Mouse (Mus musculus): ENCODE data around the gene Mcidas.

Gene Mcidas

DNA sequence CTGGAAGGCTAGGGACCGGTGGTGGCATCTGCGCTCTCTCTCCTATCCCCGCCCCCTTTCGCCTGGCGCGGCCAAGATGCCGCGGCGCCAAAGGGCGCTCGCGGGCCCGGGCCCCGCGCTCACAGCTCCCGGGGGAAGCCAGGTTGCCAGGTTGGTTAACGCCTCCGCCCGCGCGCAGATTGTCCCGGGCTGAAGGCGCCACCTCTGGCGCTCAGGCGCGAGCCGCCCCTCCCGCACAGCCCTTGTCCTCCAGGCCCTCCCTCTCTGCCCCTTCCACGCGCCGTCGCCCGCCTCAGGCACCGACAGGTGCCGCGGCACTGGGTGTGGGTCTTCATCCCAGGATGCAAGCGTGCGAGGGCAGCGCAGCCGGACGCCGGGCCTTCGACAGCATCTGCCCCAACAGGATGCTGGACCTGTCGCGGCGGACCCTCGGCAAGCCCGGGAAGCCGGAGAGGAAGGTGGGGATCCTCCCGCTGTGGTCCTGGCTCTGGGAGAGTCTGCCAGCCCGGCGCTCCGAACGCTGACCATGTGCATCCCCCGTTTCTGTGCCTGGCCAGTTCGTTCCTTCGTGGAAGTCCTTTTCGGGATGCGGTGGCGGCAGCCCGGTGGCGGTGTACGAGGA is at the start of gene Mcidas:
Gene Mcidas, plus strand, starts transcription at position 315 of the 622 bp plus-strand sequence.
- DNase-seq (ENCODE audit: low read depth, low spot score), result no peak

DNA sequence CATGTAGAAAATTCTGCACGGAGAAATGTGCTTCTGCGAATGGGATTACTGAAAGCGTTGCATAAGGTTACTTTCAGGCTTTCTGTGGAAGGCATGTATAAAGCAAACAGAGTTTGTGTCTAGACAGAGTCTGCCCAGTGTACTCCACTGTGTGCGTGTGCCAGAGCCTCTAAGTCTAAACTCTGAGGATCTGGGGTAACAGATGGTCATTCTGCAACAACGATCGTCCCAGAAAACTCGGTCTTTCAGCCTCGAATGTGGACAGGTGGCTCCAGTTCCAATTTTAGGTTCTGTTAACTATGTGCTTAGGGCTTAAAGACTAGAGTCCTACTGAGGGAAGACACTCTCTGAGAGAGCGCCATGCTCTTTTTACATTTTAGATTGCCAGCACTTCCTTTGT is 48.3 kb upstream of the Mcidas start:
- DNase-seq (ENCODE audit: low read depth, low spot score), result no peak

DNA sequence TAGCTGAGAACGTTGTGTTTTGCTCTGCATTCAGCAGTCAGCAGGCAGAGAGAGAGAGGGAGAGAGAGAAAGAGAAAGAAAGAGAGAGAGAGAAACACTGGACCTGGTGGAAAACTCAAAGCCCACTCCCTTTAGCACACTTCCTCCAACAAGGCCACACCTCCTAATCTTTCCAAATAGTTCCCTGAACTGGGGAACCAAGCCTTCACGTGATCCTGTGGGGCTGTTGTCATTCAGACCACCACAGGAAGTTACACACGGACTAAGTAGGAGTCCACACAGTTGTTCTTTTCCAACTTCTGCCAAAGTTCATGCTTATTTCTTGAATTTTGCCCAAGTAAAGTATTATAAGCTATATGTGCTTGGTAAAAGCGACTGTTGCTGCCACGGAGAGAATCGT is 47.7 kb upstream of the Mcidas start:
- DNase-seq (ENCODE audit: low read depth, low spot score), result no peak

DNA sequence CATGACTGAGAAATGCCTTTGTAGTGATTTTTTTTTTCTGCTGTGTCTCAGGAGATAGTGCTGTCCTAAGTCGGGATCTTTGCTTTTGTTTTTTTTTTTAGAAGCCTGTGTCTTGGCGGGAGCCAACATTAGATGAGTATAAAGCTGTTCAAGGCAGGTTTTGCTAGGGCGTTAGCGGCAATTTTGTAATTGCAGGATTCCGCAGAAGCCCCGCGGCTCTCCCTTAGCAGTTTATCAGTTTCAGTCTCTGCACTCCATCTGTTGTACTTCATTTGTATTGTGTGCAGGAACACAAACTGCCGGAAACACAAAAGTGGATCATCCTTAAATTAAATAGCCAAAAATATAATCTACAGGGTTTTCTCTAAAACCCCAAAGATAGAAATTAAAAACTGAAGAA is 39.6 kb upstream of the Mcidas start:
- DNase-seq (ENCODE audit: low read depth, low spot score), result no peak

DNA sequence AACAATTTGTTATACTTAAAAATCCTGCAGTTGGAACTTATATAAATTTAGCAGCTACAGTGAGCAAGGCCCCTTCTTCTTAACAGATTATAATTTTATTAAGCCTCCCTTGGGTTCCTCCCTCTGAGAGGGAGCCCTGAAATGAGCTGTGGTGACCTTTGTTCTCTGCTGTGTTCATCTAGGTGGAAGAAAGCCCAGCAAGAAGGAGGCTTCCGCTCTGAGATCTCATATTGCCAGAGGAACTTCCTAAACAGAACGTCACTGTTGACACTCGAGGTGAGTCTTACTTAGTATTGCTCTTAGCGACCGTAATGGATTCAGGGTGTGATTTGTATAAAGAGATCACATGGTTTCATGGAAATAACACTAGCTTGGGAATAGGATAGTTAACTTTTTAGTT is 30.6 kb upstream of the Mcidas start:
- no peak for DNase-seq (ENCODE audit: low read depth, low spot score)

DNA sequence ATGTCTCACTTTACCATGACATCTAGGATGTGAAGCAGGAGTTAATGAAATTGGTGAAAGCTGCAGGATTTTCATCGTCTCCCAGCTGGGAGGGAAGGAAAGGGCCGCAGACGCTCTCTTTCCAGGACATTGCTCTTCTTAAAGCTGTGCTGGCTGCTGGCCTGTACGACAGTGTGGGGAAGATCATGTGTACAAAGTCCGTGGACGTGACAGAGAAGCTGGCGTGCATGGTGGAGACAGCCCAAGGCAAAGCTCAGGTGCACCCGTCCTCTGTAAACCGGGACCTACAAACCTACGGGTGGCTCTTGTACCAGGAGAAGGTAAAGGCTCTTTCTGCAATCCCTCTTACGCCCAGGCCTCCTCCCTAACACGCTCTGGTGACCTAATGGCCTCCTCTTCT is 29.2 kb upstream of the Mcidas start:
- DNase-seq (ENCODE audit: low read depth, low spot score), result no peak

DNA sequence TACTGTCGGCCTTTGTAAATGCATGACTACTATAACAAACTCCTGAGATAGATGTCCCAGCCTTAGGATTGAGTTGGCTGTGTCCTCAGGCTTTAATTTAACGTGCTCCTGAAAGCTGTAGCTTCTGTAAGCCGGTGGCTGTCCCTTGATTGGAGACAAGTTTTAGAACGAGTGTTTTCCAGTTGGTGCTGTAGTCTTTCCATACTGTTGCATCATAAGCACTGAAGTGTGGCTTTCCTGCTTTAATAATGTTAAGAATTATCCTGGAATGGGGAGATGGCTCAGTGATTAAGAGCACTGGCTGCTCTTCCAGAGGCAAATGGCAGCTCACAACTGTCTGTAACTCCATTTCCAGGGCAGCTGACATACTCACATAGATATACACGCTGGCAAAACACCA is 26.4 kb upstream of the Mcidas start:
- no peak for DNase-seq (ENCODE audit: low read depth, low spot score)

DNA sequence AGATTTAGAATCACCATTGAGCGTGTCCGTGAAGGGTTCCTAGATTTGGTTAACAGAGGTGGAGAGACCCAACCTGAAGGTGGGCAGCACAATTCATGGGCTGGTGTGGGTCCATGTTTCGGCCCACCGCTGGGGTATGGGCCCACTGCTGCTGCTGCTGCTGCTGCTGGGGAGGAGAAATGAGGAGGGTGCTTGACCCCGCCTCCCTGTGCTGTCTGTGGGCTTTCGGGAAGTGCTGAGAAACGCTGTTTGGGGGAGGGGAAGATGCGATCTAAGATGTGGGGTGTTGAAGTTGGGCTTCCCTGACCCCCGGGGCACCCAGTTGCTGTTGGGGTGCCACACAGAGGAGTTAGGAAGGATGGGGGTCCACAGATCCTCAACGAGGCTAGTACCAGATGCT is 16.9 kb upstream of the Mcidas start:
- DNase-seq (ENCODE audit: low read depth, low spot score), result no peak

DNA sequence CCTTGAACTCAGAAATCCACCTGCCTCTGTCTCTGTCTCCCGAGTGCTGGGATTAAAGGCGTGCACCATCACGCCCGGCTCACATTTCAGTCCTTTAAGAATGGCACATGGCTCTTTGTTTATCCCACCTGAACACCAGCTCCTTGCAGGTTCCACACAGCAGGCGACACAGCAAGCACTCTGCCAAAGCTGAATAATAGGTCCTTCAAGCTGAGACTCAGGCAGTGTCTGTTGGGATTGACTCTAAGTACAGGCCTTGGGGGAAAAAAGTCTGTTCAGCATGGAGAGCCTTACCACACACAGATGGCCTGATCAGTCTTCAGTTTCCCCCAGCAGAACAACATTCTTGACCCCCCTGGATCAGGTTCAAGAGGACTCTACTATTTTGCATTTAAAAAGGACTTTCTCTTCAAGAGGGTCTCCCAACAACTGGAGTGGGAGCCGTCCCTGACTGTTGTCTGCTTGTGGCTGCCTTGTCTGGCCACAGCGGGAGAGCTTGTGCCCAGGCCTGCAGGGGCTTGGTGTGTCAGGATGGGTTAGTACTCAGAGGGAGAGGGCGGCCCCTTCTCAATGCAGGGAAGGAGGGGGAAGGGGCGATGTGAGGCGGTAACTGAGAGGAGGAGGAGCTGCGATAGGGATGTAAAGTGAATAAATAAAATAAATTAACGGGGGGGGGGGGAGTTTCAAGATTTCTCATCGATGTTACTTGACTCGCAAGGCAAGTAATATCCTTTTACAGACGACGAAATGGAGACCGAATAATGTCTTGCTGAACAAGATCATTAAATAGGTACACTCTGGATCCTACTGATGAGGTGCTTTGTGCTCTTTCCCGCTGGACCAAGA is 7.8 kb upstream of the Mcidas start:
- no peak for DNase-seq (ENCODE audit: low read depth, low spot score)

DNA sequence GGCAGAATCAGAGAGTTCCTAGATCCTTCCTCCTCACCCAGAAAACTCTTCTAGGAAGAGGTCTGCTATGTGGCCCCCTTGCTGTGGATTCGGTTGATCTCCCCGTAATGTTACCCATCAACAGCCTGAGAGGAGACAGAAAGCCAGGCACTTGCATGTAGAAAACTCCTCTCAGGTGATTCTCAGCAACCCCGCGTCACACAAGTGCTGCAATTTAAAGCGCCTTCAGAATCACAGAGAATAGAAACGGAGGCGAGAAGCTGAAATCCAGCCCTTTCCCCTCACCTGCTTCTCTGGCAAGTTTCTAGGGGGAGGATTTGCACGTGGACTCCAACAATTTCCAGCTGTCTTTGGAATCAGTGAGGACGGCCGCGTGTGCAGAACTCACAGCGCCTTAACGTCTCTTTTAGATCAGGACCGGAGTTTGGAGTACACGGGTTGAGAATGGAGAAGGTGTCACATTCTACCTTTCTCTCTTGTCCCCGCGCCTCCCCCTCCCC is 7.1 kb upstream of the Mcidas start:
- DNase-seq (ENCODE audit: low read depth, low spot score), result no peak

DNA sequence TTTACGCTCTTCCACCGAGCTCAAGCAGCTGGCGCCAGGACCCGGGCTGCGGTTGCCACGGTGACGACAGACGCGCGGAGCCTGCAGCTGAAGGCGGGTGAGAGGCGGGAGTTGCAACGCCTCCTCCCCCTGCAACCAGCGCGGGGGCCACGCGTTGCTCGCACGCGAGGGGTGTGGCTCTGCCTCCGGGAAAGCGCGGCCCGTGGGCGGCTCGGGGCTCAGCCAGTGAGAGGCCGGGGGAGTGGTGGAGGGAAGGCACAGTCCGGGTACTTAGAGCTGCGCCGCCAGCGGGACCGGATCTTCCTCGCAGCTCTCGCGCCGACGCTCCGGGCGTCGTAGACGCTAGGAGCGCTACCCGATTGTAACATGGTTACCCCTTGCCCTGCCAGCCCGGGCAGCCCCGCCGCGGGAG is 6.1 kb upstream of the Mcidas start, which contains the start of gene Ccno:
Gene Ccno, plus strand, starts transcription at position 271 of the 412 bp plus-strand sequence.
- peak; percentile 94 for DNase-seq (ENCODE audit: low read depth, low spot score)

DNA sequence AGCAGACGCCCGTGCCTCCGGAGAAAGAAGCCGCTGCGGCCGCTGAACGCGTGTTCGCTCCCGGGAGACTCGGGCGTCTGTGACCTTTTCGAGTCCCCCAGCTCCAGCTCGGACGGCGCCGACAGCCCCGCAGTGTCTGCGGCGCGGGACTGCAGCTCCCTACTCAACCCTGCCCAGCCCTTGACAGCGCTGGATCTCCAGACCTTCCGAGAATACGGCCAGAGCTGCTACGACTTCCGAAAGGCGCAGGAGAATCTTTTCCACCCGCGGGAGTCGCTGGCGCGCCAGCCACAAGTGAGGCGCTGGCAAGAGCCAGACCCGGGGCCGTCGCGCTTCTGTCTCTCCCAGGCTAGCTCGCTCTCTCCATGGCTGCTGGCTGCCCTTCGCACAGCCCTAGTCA is 5.7 kb upstream of the Mcidas start:
- DNase-seq (ENCODE audit: low read depth, low spot score), result no peak

DNA sequence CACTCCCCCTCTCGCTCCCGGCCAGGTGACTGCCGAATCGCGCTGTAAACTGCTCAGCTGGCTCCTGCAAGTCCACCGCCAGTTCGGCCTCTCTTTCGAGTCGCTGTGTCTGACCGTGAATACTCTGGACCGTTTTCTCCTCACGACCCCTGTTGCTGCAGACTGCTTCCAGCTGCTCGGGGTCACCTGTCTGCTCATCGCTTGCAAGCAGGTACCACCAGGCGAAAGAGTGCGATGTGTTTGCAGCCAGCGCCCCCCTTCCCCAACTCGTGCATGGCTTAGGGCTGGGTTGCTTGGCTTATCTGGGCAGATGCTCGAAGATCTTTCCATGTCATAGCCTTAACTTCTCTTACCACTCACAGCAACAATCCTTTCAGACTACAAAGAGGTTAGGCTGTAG is 4.8 kb upstream of the Mcidas start:
- DNase-seq (ENCODE audit: low read depth, low spot score), result no peak

DNA sequence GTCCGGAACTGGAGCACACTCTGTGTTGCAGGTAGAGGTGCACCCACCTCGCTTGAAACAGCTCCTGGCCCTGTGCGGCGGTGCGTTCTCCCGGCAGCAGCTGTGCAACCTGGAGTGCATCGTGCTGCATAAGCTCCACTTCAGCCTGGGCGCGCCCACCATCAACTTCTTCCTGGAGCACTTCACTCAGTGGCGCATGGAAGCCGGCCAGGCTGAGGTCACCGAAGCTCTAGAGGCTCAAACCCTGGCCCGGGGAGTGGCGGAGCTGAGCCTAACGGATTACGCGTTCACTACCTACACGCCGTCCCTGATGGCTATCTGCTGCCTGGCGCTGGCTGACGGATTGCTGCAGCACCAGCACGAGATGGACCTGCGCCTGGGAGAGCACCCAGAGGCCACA is 4.1 kb upstream of the Mcidas start:
- no peak for DNase-seq (ENCODE audit: low read depth, low spot score)

DNA sequence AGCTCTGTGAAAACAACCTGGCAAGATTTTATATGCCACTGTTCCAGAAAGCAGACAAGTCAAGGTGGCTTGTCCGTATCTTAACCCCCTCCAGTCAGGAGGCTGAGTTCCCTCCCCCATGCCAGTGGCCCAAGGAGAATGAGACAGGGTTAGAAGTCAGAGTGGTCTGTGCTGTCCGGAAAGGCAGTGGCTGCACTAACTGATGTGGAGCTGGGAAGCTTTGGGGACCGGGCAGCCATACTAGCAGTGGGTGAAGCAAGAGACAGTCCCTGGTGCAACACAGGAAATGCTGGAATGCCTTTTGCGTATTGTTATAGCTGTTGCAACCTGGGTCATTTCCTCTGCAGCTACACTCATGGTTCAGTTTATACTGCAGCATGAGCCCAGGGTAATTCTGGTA is 3.3 kb upstream of the Mcidas start:
- no peak for DNase-seq (ENCODE audit: low read depth, low spot score)

DNA sequence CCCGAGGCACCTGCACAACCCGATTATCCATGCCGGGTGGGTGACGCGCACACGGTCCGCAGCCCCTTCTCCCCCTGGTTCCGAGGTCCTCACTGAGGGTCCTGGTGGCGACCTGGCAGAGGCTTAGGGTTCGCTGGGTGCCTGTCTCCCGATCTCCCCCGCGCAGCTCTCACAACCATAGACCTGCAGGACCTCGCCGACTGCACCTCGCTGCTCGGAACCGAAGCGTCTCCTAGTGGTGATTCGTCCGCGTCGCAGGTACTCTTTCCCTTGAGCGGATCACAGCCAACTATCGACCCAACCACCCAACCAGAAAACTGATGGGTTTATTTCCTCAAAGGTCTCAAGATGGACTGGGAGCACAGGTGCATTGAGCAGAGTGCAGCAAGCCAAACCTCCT is 546 bp downstream of the Mcidas start:
- DNase-seq (ENCODE audit: low read depth, low spot score), result peak; percentile 80

DNA sequence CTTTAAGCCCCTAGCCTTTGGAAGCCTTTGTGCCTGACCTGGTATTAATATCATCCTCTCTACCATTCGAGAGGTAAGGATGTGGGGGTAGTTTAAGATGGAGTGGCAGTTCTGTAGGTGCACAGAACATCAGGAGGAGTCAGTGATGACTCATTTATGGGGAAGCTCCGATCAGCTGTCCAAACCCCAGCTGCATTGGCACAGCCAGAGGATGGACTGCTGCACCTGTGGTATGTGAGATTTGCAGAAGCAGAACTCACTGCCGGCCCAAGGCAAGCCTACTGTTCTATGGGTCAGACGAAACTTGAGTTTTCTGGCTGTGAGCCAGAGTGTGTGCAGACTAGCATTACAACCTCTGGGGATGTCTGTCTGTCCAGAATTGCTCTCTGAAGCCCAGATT is 2.8 kb downstream of the Mcidas start:
- peak; percentile 91 for DNase-seq (ENCODE audit: low read depth, low spot score)

DNA sequence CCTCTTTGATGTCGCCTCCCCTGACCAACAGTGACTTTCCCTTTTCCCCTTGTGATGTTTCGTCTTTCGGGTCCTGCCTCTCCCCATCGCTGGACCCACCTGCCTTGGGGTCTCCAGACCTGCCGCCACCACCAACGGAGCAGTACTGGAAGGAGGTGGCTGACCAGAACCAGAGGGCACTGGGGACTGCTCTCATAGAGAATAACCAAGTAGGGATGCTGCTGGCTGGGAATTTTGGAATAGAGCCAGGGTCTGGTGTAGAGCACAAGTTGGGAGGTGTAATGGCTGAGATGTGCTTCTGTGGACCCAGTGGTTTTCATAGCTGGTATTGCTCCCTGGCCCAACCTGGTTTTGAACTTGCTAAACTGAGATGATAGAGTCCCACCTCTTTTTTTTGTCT is 3.7 kb downstream of the Mcidas start:
- DNase-seq (ENCODE audit: low read depth, low spot score), result no peak

DNA sequence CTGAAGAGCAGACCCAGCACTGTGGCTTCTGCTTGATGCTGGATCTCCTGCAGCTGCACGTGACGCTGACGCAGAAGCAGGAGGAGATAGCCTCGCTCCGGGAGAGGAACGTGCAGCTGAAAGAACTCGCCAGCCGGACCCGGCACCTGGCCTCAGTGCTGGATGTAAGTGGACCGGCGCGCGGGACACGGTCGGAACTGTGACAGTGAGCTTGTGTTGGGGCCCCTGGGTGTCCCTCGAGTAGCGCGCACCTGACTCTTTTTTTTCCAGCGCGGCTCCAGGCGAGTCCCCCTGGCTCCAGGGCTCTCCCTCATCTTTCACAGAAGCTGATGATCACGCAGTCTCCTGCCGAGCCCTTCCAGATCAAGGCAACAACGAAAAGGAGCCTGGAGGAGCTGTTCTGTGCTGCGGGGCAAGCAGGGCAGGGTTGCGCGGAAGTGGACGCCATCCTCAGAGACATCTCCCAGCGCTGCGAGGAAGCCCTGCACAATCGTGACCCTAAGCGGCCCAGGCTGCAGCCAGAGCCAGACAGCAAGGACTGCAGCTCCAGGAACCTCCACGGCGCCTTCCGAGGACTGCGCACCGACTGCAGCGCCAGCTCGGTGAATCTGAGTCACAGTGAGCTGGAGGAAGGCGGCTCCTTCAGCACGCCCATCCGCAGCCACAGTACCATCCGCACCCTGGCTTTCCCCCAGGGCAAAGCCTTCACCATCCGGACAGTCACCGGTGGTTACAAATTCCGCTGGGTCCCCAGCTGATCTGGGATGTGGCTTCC is 5.0 kb downstream of the Mcidas start:
- DNase-seq (ENCODE audit: low read depth, low spot score), result no peak

DNA sequence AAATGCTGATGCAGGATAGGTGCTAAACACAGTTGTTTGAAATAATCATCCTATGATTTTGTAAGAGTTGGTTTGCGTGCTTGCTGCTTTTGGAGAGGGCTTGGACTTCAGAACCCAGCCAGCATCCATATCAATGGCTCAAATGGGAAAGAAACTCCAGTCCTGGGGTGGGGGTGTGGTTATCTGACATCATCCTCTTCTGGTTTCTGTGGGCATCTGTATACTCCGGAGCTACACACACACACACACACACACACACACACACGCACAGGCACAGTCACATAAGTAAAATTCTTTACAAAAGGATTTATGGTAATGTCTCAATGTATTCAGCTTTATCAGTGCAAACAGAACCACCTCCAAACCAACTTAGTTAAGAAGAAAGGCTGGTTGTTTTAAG is 6.4 kb downstream of the Mcidas start:
- peak; percentile 13 for DNase-seq (ENCODE audit: low read depth, low spot score)

DNA sequence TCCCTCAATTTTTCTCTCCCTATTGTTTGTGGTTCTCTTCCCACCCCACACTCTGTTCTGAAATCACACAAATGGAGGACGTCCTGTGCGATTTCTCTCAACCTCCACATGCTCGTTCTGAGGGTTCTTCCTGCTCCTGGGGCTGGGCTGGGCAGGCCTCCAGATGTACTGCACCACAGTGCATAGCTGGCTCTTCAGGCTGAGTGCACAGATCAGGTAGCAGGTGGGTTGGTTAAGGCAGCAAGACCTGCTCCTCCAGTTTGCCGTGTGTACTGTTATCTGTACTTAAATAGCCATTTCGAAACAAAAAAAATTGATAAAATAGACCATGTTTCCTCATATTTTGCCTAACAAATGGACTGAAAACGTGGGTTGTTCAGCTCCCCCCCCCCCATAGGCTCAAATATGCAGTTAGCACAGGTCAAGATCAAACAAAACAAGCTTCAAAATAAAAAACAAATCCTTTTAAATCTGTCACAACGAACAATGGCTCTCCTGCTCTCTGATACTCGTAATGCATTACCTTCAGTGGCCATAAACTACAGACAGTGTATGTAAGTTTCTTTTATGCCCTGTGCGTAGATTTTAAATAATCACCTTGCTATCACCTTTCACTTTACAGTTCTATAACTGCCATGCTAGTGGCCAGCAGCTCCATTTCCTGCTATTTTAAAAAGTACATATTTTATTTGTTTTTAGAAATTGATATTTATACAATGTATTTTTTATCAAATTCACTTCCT is 7.1 kb downstream of the Mcidas start:
- DNase-seq (ENCODE audit: low read depth, low spot score), result peak; percentile 69

DNA sequence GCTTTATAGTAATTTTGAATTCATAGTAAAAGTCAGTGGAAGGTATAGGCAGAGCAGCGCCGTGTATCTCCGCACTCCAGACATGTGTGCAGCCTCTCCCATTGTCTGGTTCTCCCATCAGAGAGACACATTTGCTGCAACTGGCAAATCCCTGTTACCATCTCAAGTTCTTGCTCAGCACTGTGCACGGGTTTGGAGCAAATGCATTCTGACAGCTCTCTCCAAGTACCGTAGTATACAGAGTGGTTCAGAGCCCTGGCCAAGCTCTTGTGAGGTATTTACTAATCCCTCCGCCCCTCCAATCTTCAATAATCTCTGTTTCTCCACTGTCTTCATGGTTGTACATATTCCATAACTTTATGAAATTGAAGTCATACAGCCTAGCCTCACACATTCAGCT is 19.0 kb downstream of the Mcidas start:
- DNase-seq (ENCODE audit: low read depth, low spot score), result no peak

All from A20 (cell line).